Mouse (Mus musculus) kidney, adult 2 months (tissue): Measurements from ENCODE around the gene Rptor. TPM values are rescaled to one million over a fixed set of nuclear protein-coding genes. Genes with fewer than 3 reads are reported as not detected.

ENCODE experiments used
- DNase-seq: peaks from one replicate; pipeline ENCODE4 v3.0.0; 2021
- H3K27ac ChIP-seq: fragments of 200-500 bp; 2 replicates; pipeline ENCODE4 v1.5.1; 2012; ENCODE audit warnings: low read depth, low read length, control low read depth, inconsistent platforms; ENCODE audit not compliant: insufficient read depth
- H3K27me3 ChIP-seq: fragments of 200-500 bp; replicated peaks from 2 replicates; pipeline ENCODE4 v1.6.1; 2012; ENCODE audit warnings: mild to moderate bottlenecking, moderate library complexity, low read length, inconsistent platforms; ENCODE audit not compliant: control insufficient read depth, insufficient read depth
- H3K36me3 ChIP-seq: fragments of 200-500 bp; 2 replicates; pipeline ENCODE4 v1.6.1; 2012; ENCODE audit warnings: mild to moderate bottlenecking, moderate library complexity, low read length, inconsistent platforms; ENCODE audit not compliant: control insufficient read depth, insufficient read depth
- H3K4me1 ChIP-seq: fragments of 200-500 bp; 2 replicates; pipeline ENCODE4 v1.6.1; 2011; ENCODE audit warnings: low read length; ENCODE audit not compliant: control insufficient read depth, insufficient read depth
- H3K4me3 ChIP-seq: fragments of 200-500 bp; 2 replicates; pipeline ENCODE4 v1.5.1; 2011; ENCODE audit warnings: mild to moderate bottlenecking, low read depth, low read length, control low read depth; ENCODE audit not compliant: insufficient read depth
- CTCF ChIP-seq: fragments of 200-500 bp; conservative IDR thresholded peaks from 2 replicates; pipeline ENCODE4 v1.5.1; 2011; ENCODE audit warnings: low read depth, mild to moderate bottlenecking, control low read depth, low read length, moderate library complexity, mixed read lengths; ENCODE audit not compliant: insufficient read depth, insufficient read length
- POLR2A ChIP-seq: fragments of 200-500 bp; IDR thresholded peaks from one replicate; pipeline ENCODE4 v1.6.1; 2011; ENCODE audit warnings: low read depth, low read length, control low read depth
- WGBS: fragments of 180-500 bp; shearing (Covaris S2); methylation state at CpG from one replicate; pipeline ENCODE4 v1.1.7; 2018; 5-methylcytosine and 5-hydroxymethylcytosine counted together
- polyA plus RNA-seq: library from polyadenylated mRNA; depleted of rRNA; stranded (reverse); fragments of >200 nt; gene quantifications from 2 replicates; pipeline ENCODE4 v1.2.3, GENCODE M21; 2012; rRNA removed

The Rptor gene
- polyA plus RNA-seq, 1 experiment = 20.7 TPM

GRCm38 (mm10) chr11:119947426-119947825, 344.7 kb downstream of the Rptor start:
- H3K27ac ChIP-seq = no peak overlapping the region
- peaks cover 58% of the 10 kb centered on the region for H3K4me1 ChIP-seq
- H3K27me3 ChIP-seq = no peaks in the 10 kb centered on the region
- no peaks in the 10 kb centered on the region for H3K36me3 ChIP-seq
- no peak overlapping the region for H3K4me3 ChIP-seq
- TF ChIP-seq POLR2A = no peak
- TF ChIP-seq CTCF = no peak
- WGBS = 83% methylated on average over 1 of the region's 1 CpGs
- no peak for DNase-seq

DNA sequence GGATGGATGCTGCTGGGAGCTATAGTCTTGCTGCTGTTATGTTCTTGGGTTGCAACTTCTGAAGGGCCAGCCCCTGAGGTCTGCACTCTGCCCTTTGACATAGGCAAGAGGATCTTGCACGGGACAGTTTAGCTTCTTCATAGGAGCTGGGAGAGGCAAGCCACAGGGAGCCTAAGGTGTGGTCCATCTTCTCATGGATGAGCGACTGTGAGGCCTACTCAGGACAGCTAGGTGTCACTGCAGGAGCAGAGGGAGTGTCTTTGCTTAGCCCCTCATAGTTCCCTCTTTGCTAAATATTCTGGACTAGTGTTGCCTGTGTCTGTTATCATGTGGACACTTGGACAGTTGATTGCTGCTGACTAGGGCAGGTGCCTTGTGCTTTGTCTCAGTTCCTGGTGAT, 345.2 kb downstream of the Rptor start:
- no peak for TF ChIP-seq POLR2A
- TF ChIP-seq CTCF = peak; percentile 44
- Histone ChIP-seq H3K36me3 (no peaks in the 10 kb centered on the region), H3K4me3 (no peak overlapping the region), H3K27me3 (no peaks in the 10 kb centered on the region), H3K4me1 (peaks cover 63% of the 10 kb centered on the region), H3K27ac (no peak overlapping the region)
- no peak for DNase-seq
- 48% methylated on average over 2 of the region's 2 CpGs for WGBS

GRCm38 (mm10) chr11:119948305-119948704, 345.6 kb downstream of the Rptor start:
- WGBS = 68% methylated on average over 4 of the region's 4 CpGs
- no peak for TF ChIP-seq POLR2A
- TF ChIP-seq CTCF = no peak
- Histone ChIP-seq H3K36me3 (no peaks in the 10 kb centered on the region), H3K4me3 (no peak overlapping the region), H3K27me3 (no peaks in the 10 kb centered on the region), H3K4me1 (peaks cover 66% of the 10 kb centered on the region), H3K27ac (no peak overlapping the region)
- DNase-seq = no peak

GRCm38 (mm10) chr11:119948803-119949202, 346.1 kb downstream of the Rptor start:
- Histone ChIP-seq H3K27ac (no peak overlapping the region), H3K36me3 (no peaks in the 10 kb centered on the region), H3K4me3 (no peak overlapping the region), H3K4me1 (peaks cover 71% of the 10 kb centered on the region), H3K27me3 (no peaks in the 10 kb centered on the region)
- DNase-seq = no peak
- TF ChIP-seq POLR2A = no peak
- TF ChIP-seq CTCF = no peak
- WGBS = 30% methylated on average over 2 of the region's 2 CpGs

Other genes with a start within 250 kb of the Rptor start
- 24.8 and 28.8 TPM in 2 replicates for gene Sgsh, start 247.4 kb upstream of the Rptor start, polyA plus RNA-seq
- 13.0 and 27.9 TPM in 2 replicates for gene Slc26a11, start 247.3 kb upstream of the Rptor start, polyA plus RNA-seq
- gene Rnf213, start 209.8 kb upstream of the Rptor start, polyA plus RNA-seq = 15.0 and 18.5 TPM in 2 replicates
- gene Endov, start 111.6 kb upstream of the Rptor start, polyA plus RNA-seq = 14.1 TPM in 2 replicates
- gene Nptx1, start 55.2 kb upstream of the Rptor start, polyA plus RNA-seq = 0.08 and 0.10 TPM in 2 replicates